Mouse (Mus musculus) limb, embryonic 15.5 days (tissue): ENCODE results near the gene Cysrt1. TPM values are rescaled to one million over a fixed set of nuclear protein-coding genes. Genes with fewer than 3 reads are reported as not detected.

Source experiments
- ATAC-seq: fragments of 200-750 bp; cut with Nextera tagmentation; 2 replicates; pipeline ENCODE4 v1.8.0; 2017; ENCODE audit warnings: low read depth, moderate TSS enrichment; ENCODE audit not compliant: insufficient number of reproducible peaks, low FRiP score, low TSS enrichment
- H3K27ac ChIP-seq: fragments of 300-500 bp; sonication (generic); 2 replicates; pipeline ENCODE4 v1.5.1; 2015; ENCODE audit warnings: moderate library complexity, mild to moderate bottlenecking, inconsistent platforms
- H3K27me3 ChIP-seq: fragments of 300-500 bp; sonication (generic); 2 replicates; pipeline ENCODE4 v1.6.1; 2015; ENCODE audit warnings: inconsistent platforms
- H3K36me3 ChIP-seq: fragments of 300-500 bp; sonication (generic); 2 replicates; pipeline ENCODE4 v1.6.1; 2015; ENCODE audit warnings: inconsistent platforms
- H3K4me1 ChIP-seq: fragments of 300-500 bp; sonication (generic); 2 replicates; pipeline ENCODE4 v1.6.1; 2015; ENCODE audit warnings: inconsistent platforms
- H3K4me2 ChIP-seq: fragments of 300-500 bp; sonication (generic); 2 replicates; pipeline ENCODE4 v1.6.1; 2015; ENCODE audit warnings: mild to moderate bottlenecking, inconsistent platforms
- H3K4me3 ChIP-seq: fragments of 300-500 bp; sonication (generic); 2 replicates; pipeline ENCODE4 v1.5.1; 2015; ENCODE audit warnings: mild to moderate bottlenecking, inconsistent platforms
- H3K9ac ChIP-seq: fragments of 300-500 bp; sonication (generic); 2 replicates; pipeline ENCODE4 v1.6.1; 2015; ENCODE audit warnings: inconsistent platforms
- H3K9me3 ChIP-seq: fragments of 300-500 bp; sonication (generic); 2 replicates; pipeline ENCODE4 v1.6.1; 2016; ENCODE audit warnings: inconsistent platforms
- WGBS: fragments of 180-500 bp; shearing (Covaris S2); methylation state at CpG from one replicate; pipeline ENCODE4 v1.1.7; 2015; 5-methylcytosine and 5-hydroxymethylcytosine counted together
- polyA plus RNA-seq: library from polyadenylated mRNA; unstranded; fragments of >200 nt; fragmentation: Nextera tagmentation; extraction: Ambion mirVana; gene quantifications from 2 replicates; pipeline ENCODE4 v1.2.1, GENCODE M21; 2015

Gene Cysrt1
- polyA plus RNA-seq, 1 experiment from 2014 or later: 83.9 TPM

GRCm38 (mm10) chr2:25196172-25196954 lies 45.9 kb downstream of the Cysrt1 start, which contains the start of gene Tor4a:
TSS of gene Tor4a (minus strand) at chr2:25196886.
- Histone ChIP-seq H3K4me3 (peak within 1 kb of the TSS; percentile 32), H3K36me3 (peaks cover 32% of the 10 kb centered on the region), H3K4me1 (peaks cover 35% of the 10 kb centered on the region), H3K4me2 (peak within 1 kb of the TSS; percentile 41), H3K9ac (0 out of 2 replicates have a peak within 1 kb of the TSS, but pooled peaks have one; percentile 14), H3K9me3 (no peaks in the 10 kb centered on the region), H3K27me3 (peaks cover 29% of the 10 kb centered on the region), H3K27ac (peak within 1 kb of the TSS; percentile 71)
- no peak for ATAC-seq
- WGBS: 5% methylated on average over 8 of the region's 8 CpGs

- 22% methylated on average over 55 of the region's 55 CpGs for WGBS
These were observed 46.8 kb downstream of the Cysrt1 start for GRCm38 (mm10) chr2:25195211-25196156.

GRCm38 (mm10) chr2:25194486-25195171 lies 47.6 kb downstream of the Cysrt1 start:
- no peak for ATAC-seq
- WGBS: 82% methylated on average over 17 of the region's 17 CpGs
- Histone ChIP-seq H3K27me3 (peaks cover 29% of the 10 kb centered on the region), H3K9me3 (no peaks in the 10 kb centered on the region), H3K9ac (no peak overlapping the region), H3K36me3 (peaks cover 15% of the 10 kb centered on the region), H3K4me3 (peak overlapping the region; percentile 32), H3K27ac (no peak overlapping the region), H3K4me2 (peak overlapping the region; percentile 41; the same call in 1 of the 2 replicates), H3K4me1 (peaks cover 35% of the 10 kb centered on the region)

More at GRCm38 (mm10) chr2:25195211-25196156, 46.8 kb downstream of the Cysrt1 start:
- peak overlapping the region; percentile 41 for H3K4me2 ChIP-seq
- peaks cover 35% of the 10 kb centered on the region for H3K4me1 ChIP-seq
- peaks cover 23% of the 10 kb centered on the region for H3K36me3 ChIP-seq
- ATAC-seq: no peak
- H3K9me3 ChIP-seq: no peaks in the 10 kb centered on the region
- peaks cover 29% of the 10 kb centered on the region for H3K27me3 ChIP-seq
- no peak overlapping the region for H3K9ac ChIP-seq
- H3K4me3 ChIP-seq: peak overlapping the region; percentile 32
- peak overlapping the region; percentile 71; the same call in 1 of the 2 replicates for H3K27ac ChIP-seq

GRCm38 (mm10) chr2:25194006-25194405 lies 48.2 kb downstream of the Cysrt1 start:
- Histone ChIP-seq H3K27me3 (peaks cover 29% of the 10 kb centered on the region), H3K4me3 (no peak overlapping the region), H3K9ac (no peak overlapping the region), H3K36me3 (peaks cover 10% of the 10 kb centered on the region; the same call in 1 of the 2 replicates), H3K4me1 (peaks cover 35% of the 10 kb centered on the region), H3K27ac (peak overlapping the region; percentile 47; the same call in 1 of the 2 replicates), H3K4me2 (0 out of 2 replicates have a peak overlapping the region, but pooled peaks have one; percentile 15), H3K9me3 (no peaks in the 10 kb centered on the region)
- ATAC-seq: no peak
- WGBS: 66% methylated on average over 5 of the region's 5 CpGs

- Histone ChIP-seq H3K4me2 (peak overlapping the region; percentile 29; the same call in 1 of the 2 replicates), H3K9me3 (no peaks in the 10 kb centered on the region), H3K36me3 (peaks cover 3% of the 10 kb centered on the region; the same call in 1 of the 2 replicates), H3K4me1 (peaks cover 35% of the 10 kb centered on the region), H3K27ac (peak overlapping the region; percentile 47; the same call in 1 of the 2 replicates), H3K4me3 (no peak overlapping the region), H3K27me3 (peaks cover 29% of the 10 kb centered on the region), H3K9ac (no peak overlapping the region; the same call in 1 of the 2 replicates)
- peak; percentile 49; the same call in 1 of the 2 replicates for ATAC-seq
- WGBS: under 1% methylated on average over 6 of the region's 6 CpGs
These were observed 48.9 kb downstream of the Cysrt1 start for GRCm38 (mm10) chr2:25193330-25193770.

Other genes with a start within 250 kb of the Cysrt1 start
- 67.5 and 68.3 TPM in 2 replicates for gene Nsmf, start 188.1 kb downstream of the Cysrt1 start, polyA plus RNA-seq
- not detected in 2 replicates for gene Entpd8, start 162.1 kb downstream of the Cysrt1 start, polyA plus RNA-seq
- gene Noxa1, start 147.3 kb downstream of the Cysrt1 start, polyA plus RNA-seq: 0.18 TPM in 1 of 2 replicates, not detected in the other
- 28.5 and 33.5 TPM in 2 replicates for gene Nrarp, start 61.7 kb downstream of the Cysrt1 start, polyA plus RNA-seq
- 8.9 and 10.0 TPM in 2 replicates for gene Tor4a, start 45.6 kb downstream of the Cysrt1 start, polyA plus RNA-seq
- 114 and 117 TPM in 2 replicates for gene Nelfb, start 31.0 kb downstream of the Cysrt1 start, polyA plus RNA-seq
- not detected in 2 replicates for gene Stpg3, start 27.8 kb downstream of the Cysrt1 start, polyA plus RNA-seq
- 0.81 TPM in 1 of 2 replicates, not detected in the other for gene Fam166a, start 23.7 kb downstream of the Cysrt1 start, polyA plus RNA-seq
- 554 and 617 TPM in 2 replicates for gene Tubb4b, start 17.8 kb downstream of the Cysrt1 start, polyA plus RNA-seq
- gene Slc34a3, start 8.1 kb downstream of the Cysrt1 start, polyA plus RNA-seq: not detected in 2 replicates
- 0.57 and 0.58 TPM in 2 replicates for gene Rnf224, start 5.7 kb downstream of the Cysrt1 start, polyA plus RNA-seq
- 16.9 and 17.5 TPM in 2 replicates for gene Rnf208, start 197 bp downstream of the Cysrt1 start, polyA plus RNA-seq
- gene AL732309.1, start 4.4 kb upstream of the Cysrt1 start, polyA plus RNA-seq: 10.2 and 10.4 TPM in 2 replicates
- 21.4 and 24.2 TPM in 2 replicates for gene Tmem203, start 13.0 kb upstream of the Cysrt1 start, polyA plus RNA-seq
- gene Tprn, start 20.2 kb upstream of the Cysrt1 start, polyA plus RNA-seq: 8.5 and 8.6 TPM in 2 replicates
- gene Ssna1, start 30.0 kb upstream of the Cysrt1 start, polyA plus RNA-seq: 241 and 244 TPM in 2 replicates
- gene Anapc2, start 30.0 kb upstream of the Cysrt1 start, polyA plus RNA-seq: 136 and 140 TPM in 2 replicates
- not detected in 2 replicates for gene Tmem210, start 45.7 kb upstream of the Cysrt1 start, polyA plus RNA-seq
- 0.61 and 0.92 TPM in 2 replicates for gene Lrrc26, start 47.5 kb upstream of the Cysrt1 start, polyA plus RNA-seq
- gene Grin1, start 76.7 kb upstream of the Cysrt1 start, polyA plus RNA-seq: 0.71 and 0.87 TPM in 2 replicates
- 47.0 and 55.8 TPM in 2 replicates for gene Man1b1, start 89.9 kb upstream of the Cysrt1 start, polyA plus RNA-seq
- gene Dpp7, start 113.9 kb upstream of the Cysrt1 start, polyA plus RNA-seq: 24.0 and 25.1 TPM in 2 replicates
- gene Uap1l1, start 123.2 kb upstream of the Cysrt1 start, polyA plus RNA-seq: 16.9 and 23.6 TPM in 2 replicates
- 30.5 and 31.9 TPM in 2 replicates for gene Sapcd2, start 129.9 kb upstream of the Cysrt1 start, polyA plus RNA-seq
- 4.2 and 11.7 TPM in 2 replicates for gene Entpd2, start 153.4 kb upstream of the Cysrt1 start, polyA plus RNA-seq
- gene Npdc1, start 156.9 kb upstream of the Cysrt1 start, polyA plus RNA-seq: 51.7 and 54.3 TPM in 2 replicates
- 0.18 TPM in 1 of 2 replicates, not detected in the other for gene Fut7, start 180.8 kb upstream of the Cysrt1 start, polyA plus RNA-seq
- gene Abca2, start 186.3 kb upstream of the Cysrt1 start, polyA plus RNA-seq: 4.2 and 5.9 TPM in 2 replicates
- 99.3 and 111 TPM in 2 replicates for gene Clic3, start 214.4 kb upstream of the Cysrt1 start, polyA plus RNA-seq
- 49.9 and 56.9 TPM in 2 replicates for gene Paxx, start 218.6 kb upstream of the Cysrt1 start, polyA plus RNA-seq
- 4.1 and 9.1 TPM in 2 replicates for gene Ptgds, start 227.6 kb upstream of the Cysrt1 start, polyA plus RNA-seq